Mouse (Mus musculus) heart, postnatal 0 days (tissue): ENCODE results near the gene Magi2. TPM values are rescaled to one million over a fixed set of nuclear protein-coding genes. Genes with fewer than 3 reads are reported as not detected.

Experiments
- ATAC-seq: fragments of 200-750 bp; cut with Nextera tagmentation; 2 replicates; pipeline ENCODE4 v1.8.0; 2017; ENCODE audit warnings: low read depth, moderate number of reproducible peaks, moderate library complexity; ENCODE audit not compliant: insufficient read depth
- DNase-seq: peaks from one replicate; pipeline ENCODE4 v3.0.0-alpha.2; 2016; ENCODE audit warnings: low spot score
- H3K27ac ChIP-seq: fragments of 300-500 bp; sonication (generic); 2 replicates; pipeline ENCODE4 v1.5.1; 2014; ENCODE audit warnings: low read depth, mild to moderate bottlenecking
- H3K27me3 ChIP-seq: fragments of 300-500 bp; sonication (generic); 2 replicates; pipeline ENCODE4 v1.6.1; 2014; ENCODE audit warnings: low read length, mixed read lengths; ENCODE audit not compliant: control insufficient read depth, insufficient read depth
- H3K36me3 ChIP-seq: fragments of 300-500 bp; sonication (generic); replicated peaks from 2 replicates; pipeline ENCODE4 v1.6.1; 2014; ENCODE audit warnings: low read length, mixed read lengths; ENCODE audit not compliant: control insufficient read depth, insufficient read depth
- H3K4me1 ChIP-seq: fragments of 300-500 bp; sonication (generic); 2 replicates; pipeline ENCODE4 v1.6.1; 2014; ENCODE audit warnings: antibody characterized with exemption; ENCODE audit not compliant: control insufficient read depth, insufficient read depth
- H3K4me2 ChIP-seq: fragments of 300-500 bp; sonication (generic); 2 replicates; pipeline ENCODE4 v1.6.1; 2014; ENCODE audit warnings: low read depth, mild to moderate bottlenecking, low read length, moderate library complexity
- H3K4me3 ChIP-seq: fragments of 300-500 bp; sonication (generic); 2 replicates; pipeline ENCODE4 v1.5.1; 2014; ENCODE audit warnings: low read depth, low read length
- H3K9ac ChIP-seq: fragments of 300-500 bp; sonication (generic); replicated peaks from 2 replicates; pipeline ENCODE4 v1.6.1; 2014; ENCODE audit warnings: low read depth, low read length, mixed read lengths
- H3K9me3 ChIP-seq: fragments of 300-500 bp; sonication (generic); replicated peaks from 2 replicates; pipeline ENCODE4 v1.6.1; 2016; ENCODE audit warnings: low read length; ENCODE audit not compliant: control insufficient read depth
- CTCF ChIP-seq: IDR thresholded peaks from 2 replicates; pipeline ENCODE4 v1.5.1; 2016; ENCODE audit warnings: antibody characterized with exemption, control low read depth, low read depth
- EP300 ChIP-seq: IDR thresholded peaks from 2 replicates; pipeline ENCODE4 v1.6.1; 2016; ENCODE audit warnings: antibody characterized with exemption, low read depth
- WGBS: fragments of 180-500 bp; shearing (Covaris S2); extraction: QIAGEN DNeasy Blood & Tissue Kit; methylation state at CpG from one replicate; pipeline ENCODE4 v1.1.7; 2014; 5-methylcytosine and 5-hydroxymethylcytosine counted together
- polyA plus RNA-seq: library from polyadenylated mRNA; unstranded; fragments of >200 nt; fragmentation: Nextera tagmentation; extraction: Ambion mirVana; gene quantifications from 2 replicates; pipeline ENCODE4 v1.2.1, GENCODE M21; 2015
- total RNA-seq: library from RNA; depleted of rRNA; stranded (reverse); fragments of >200 nt; gene quantifications from 2 replicates; pipeline ENCODE4 v1.2.3, GENCODE M21; 2014; ENCODE audit warnings: low replicate concordance

Magi2 gene
- total and polyA plus RNA-seq, 2 experiments from 2014 or later, result 1.7 to 9.5 TPM

GRCm38 (mm10) chr5:20359021-20359420 is 1132.2 kb downstream of the Magi2 start:
- H3K9me3 ChIP-seq, result no peaks in the 10 kb centered on the region
- H3K27ac ChIP-seq, result no peak overlapping the region
- 71% methylated on average over 3 of the region's 3 CpGs for WGBS
- no peak overlapping the region for H3K9ac ChIP-seq
- no peaks in the 10 kb centered on the region for H3K4me1 ChIP-seq
- no peak overlapping the region for H3K4me2 ChIP-seq
- H3K36me3 ChIP-seq, result no peaks in the 10 kb centered on the region
- DNase-seq (no peak), ATAC-seq (no peak)
- H3K27me3 ChIP-seq, result no peaks in the 10 kb centered on the region
- TF ChIP-seq EP300 (no peak), CTCF (no peak)
- H3K4me3 ChIP-seq, result no peak overlapping the region

- no peak overlapping the region for H3K4me3 ChIP-seq
- WGBS, result 81% methylated on average over 3 of the region's 3 CpGs
- no peak for ATAC-seq
These were observed 1135.3 kb downstream of the Magi2 start for GRCm38 (mm10) chr5:20362154-20362553.

GRCm38 (mm10) chr5:20363216-20363615 is 1136.4 kb downstream of the Magi2 start:
- Histone ChIP-seq H3K4me2 (no peak overlapping the region), H3K9me3 (no peaks in the 10 kb centered on the region), H3K36me3 (no peaks in the 10 kb centered on the region), H3K27ac (no peak overlapping the region), H3K4me3 (no peak overlapping the region), H3K4me1 (no peaks in the 10 kb centered on the region), H3K27me3 (no peaks in the 10 kb centered on the region), H3K9ac (no peak overlapping the region)
- TF ChIP-seq CTCF, result no peak
- no peak for TF ChIP-seq EP300
- ATAC-seq (no peak), DNase-seq (no peak)
- 47% methylated on average over 5 of the region's 5 CpGs for whole genome bisulfite sequencing

More at GRCm38 (mm10) chr5:20362154-20362553, 1135.3 kb downstream of the Magi2 start:
- TF ChIP-seq CTCF (no peak), EP300 (no peak)
- no peak for DNase-seq
- no peaks in the 10 kb centered on the region for H3K9me3 ChIP-seq
- no peak overlapping the region for H3K9ac ChIP-seq
- no peaks in the 10 kb centered on the region for H3K27me3 ChIP-seq
- H3K36me3 ChIP-seq, result no peaks in the 10 kb centered on the region
- no peaks in the 10 kb centered on the region for H3K4me1 ChIP-seq
- H3K4me2 ChIP-seq, result no peak overlapping the region
- no peak overlapping the region for H3K27ac ChIP-seq

GRCm38 (mm10) chr5:20373586-20373985 is 1146.8 kb downstream of the Magi2 start:
- H3K9ac ChIP-seq, result no peak overlapping the region
- 45% methylated on average over 1 of the region's 1 CpGs for WGBS
- ATAC-seq, result no peak

GRCm38 (mm10) chr5:20378071-20378800 is 1151.4 kb downstream of the Magi2 start:
- no peak for TF ChIP-seq CTCF
- TF ChIP-seq EP300, result no peak
- 71% methylated on average over 11 of the region's 11 CpGs for WGBS
- Histone ChIP-seq H3K4me3 (no peak overlapping the region), H3K27me3 (no peaks in the 10 kb centered on the region), H3K9me3 (no peaks in the 10 kb centered on the region), H3K27ac (no peak overlapping the region), H3K4me2 (no peak overlapping the region), H3K36me3 (no peaks in the 10 kb centered on the region), H3K9ac (no peak overlapping the region), H3K4me1 (no peaks in the 10 kb centered on the region)
- no peak for DNase-seq
- no peak for ATAC-seq

More at GRCm38 (mm10) chr5:20373586-20373985, 1146.8 kb downstream of the Magi2 start:
- Histone ChIP-seq H3K36me3 (no peaks in the 10 kb centered on the region), H3K27me3 (no peaks in the 10 kb centered on the region), H3K4me1 (no peaks in the 10 kb centered on the region), H3K9me3 (no peaks in the 10 kb centered on the region), H3K4me2 (no peak overlapping the region), H3K27ac (no peak overlapping the region), H3K4me3 (no peak overlapping the region)
- TF ChIP-seq CTCF, result no peak
- TF ChIP-seq EP300, result no peak
- no peak for DNase-seq

GRCm38 (mm10) chr5:20404533-20404932 is 1177.7 kb downstream of the Magi2 start:
- Histone ChIP-seq H3K4me2 (no peak overlapping the region), H3K36me3 (no peaks in the 10 kb centered on the region), H3K4me3 (no peak overlapping the region), H3K9ac (no peak overlapping the region), H3K27me3 (no peaks in the 10 kb centered on the region), H3K9me3 (no peaks in the 10 kb centered on the region), H3K4me1 (no peaks in the 10 kb centered on the region), H3K27ac (no peak overlapping the region)
- 77% methylated on average over 5 of the region's 5 CpGs for WGBS
- no peak for ATAC-seq
- DNase-seq, result no peak
- TF ChIP-seq EP300 (no peak), CTCF (no peak)
